In the genomic region with DNA sequence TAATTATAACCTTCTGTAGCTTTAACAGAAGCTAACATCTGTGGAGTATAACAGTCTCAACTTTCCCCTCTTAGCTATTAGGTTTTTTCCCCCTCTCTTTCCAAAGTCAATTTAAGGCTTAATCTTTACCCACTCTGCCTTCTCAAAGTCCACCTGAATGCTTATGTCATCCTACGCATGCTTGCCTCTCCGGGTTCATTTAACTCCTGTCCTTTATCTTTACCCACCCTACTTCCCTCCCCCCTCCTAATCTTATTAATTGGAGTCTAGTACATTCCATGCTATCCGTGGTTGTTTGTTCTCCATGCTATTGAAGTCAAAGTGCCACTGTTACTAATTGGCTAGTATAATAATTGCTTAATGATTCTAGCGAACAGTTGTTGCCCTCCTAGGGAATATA, we compare ENCODE assay signal across 24 mouse cellular contexts. TPM values are rescaled to one million over a fixed set of nuclear protein-coding genes. Genes with fewer than 3 reads are reported as not detected.
A peak's percentile ranks its signal among the peaks of the same experiment; 100 is the strongest.
DNase-seq lines count a peak whose midpoint lies in the region; ATAC-seq and TF ChIP-seq lines count a peak whose summit lies in the region.
"Had no signal": no experiment of that assay in that cellular context is flagged by ENCODE, and none has a peak within 500 bp of the region (broad histone marks: within the 10 kb centered on the region; RNA-seq: fewer than 3 reads in every experiment).

No protein-coding gene starts in this region.

- no peak for TF ChIP-seq CTCF in kidney, postnatal 0 days (IDR thresholded peaks at IDR 0.05; ENCODE audit: low read depth)
- no peak for TF ChIP-seq CTCF in stomach, postnatal 0 days (IDR thresholded peaks at IDR 0.05; ENCODE audit: low read depth)

- H3K4me3 ChIP-seq in liver, embryonic 15.5 days (replicated peaks): no peak overlapping the region
- no peak overlapping the region for H3K4me3 ChIP-seq in liver, embryonic 11.5 days (ENCODE audit: low read depth, low read length)
- no peak overlapping the region for H3K4me3 ChIP-seq in kidney, postnatal 0 days (replicated peaks; ENCODE audit: low read depth, low read length)
- no peak overlapping the region for H3K4me3 ChIP-seq in stomach, postnatal 0 days (ENCODE audit: low read depth, low read length)
- H3K4me3 ChIP-seq: embryonic facial prominence, embryonic 15.5 days; hindbrain, embryonic 13.5 days; limb, embryonic 12.5 days; midbrain, embryonic 12.5 days had no signal

- H3K36me3 ChIP-seq in liver, embryonic 15.5 days (replicated peaks): no peaks in the 10 kb centered on the region
- H3K36me3 ChIP-seq in liver, embryonic 11.5 days (ENCODE audit: control insufficient read depth, insufficient read depth, low read length): no peaks in the 10 kb centered on the region
- H3K36me3 ChIP-seq in kidney, postnatal 0 days (ENCODE audit: insufficient read depth, low read length): no peaks in the 10 kb centered on the region
- no peaks in the 10 kb centered on the region for H3K36me3 ChIP-seq in stomach, postnatal 0 days (ENCODE audit: control insufficient read depth, insufficient read depth, low read length)
- H3K36me3 ChIP-seq: embryonic facial prominence, embryonic 15.5 days; hindbrain, embryonic 13.5 days; limb, embryonic 12.5 days; midbrain, embryonic 12.5 days had no signal

- no peaks in the 10 kb centered on the region for H3K27me3 ChIP-seq in liver, embryonic 15.5 days
- H3K27me3 ChIP-seq in liver, embryonic 11.5 days (replicated peaks; ENCODE audit: control insufficient read depth, insufficient read depth, low read length): no peaks in the 10 kb centered on the region
- H3K27me3 ChIP-seq in kidney, postnatal 0 days (ENCODE audit: insufficient read depth, low read length): no peaks in the 10 kb centered on the region
- H3K27me3 ChIP-seq in stomach, postnatal 0 days (ENCODE audit: control insufficient read depth, insufficient read depth, low read length): no peaks in the 10 kb centered on the region
- H3K27me3 ChIP-seq: embryonic facial prominence, embryonic 15.5 days; hindbrain, embryonic 13.5 days; limb, embryonic 12.5 days; midbrain, embryonic 12.5 days had no signal

- DNase-seq in kidney, adult 11 months: peak; percentile 55
- DNase-seq in kidney, postnatal 10 days: no peak
- DNase-seq in liver, embryonic 11.5 days (ENCODE audit: low spot score): no peak
- peak; percentile 38 for DNase-seq in kidney, postnatal 0 days (ENCODE audit: low spot score)
- no peak for DNase-seq in stomach, postnatal 0 days (ENCODE audit: low spot score)
- no peak for DNase-seq in layer of hippocampus, postnatal 10 days (ENCODE audit: low spot score in 2 of 2)
- no peak for DNase-seq in ovary, postnatal 14 days (ENCODE audit: low spot score)
- DNase-seq: adrenal gland, postnatal 36 days; cerebellum, adult 11 months; cerebellum, adult 9-11 months; forebrain, postnatal 0 days; gastrocnemius, postnatal 36 days; heart, postnatal 36 days; lung, adult 2 months; thymus, postnatal 4 days had no signal

- 34% methylated on average over 4 of the region's 4 CpGs for WGBS in liver, embryonic 15.5 days (ENCODE audit: insufficient replicate concordance)
- WGBS in liver, embryonic 11.5 days: 50% methylated on average over 4 of the region's 4 CpGs
- 42% methylated on average over 4 of the region's 4 CpGs for WGBS in kidney, postnatal 0 days
- 49% methylated on average over 4 of the region's 4 CpGs for WGBS in stomach, postnatal 0 days

- peak; percentile 32; the same call in 1 of the 2 replicates for ATAC-seq in liver, embryonic 15.5 days (ENCODE audit: insufficient read depth)
- ATAC-seq in liver, embryonic 11.5 days (replicated peaks; ENCODE audit: low FRiP score): no peak
- peak; percentile 69 for ATAC-seq in kidney, postnatal 0 days (replicated peaks; ENCODE audit: low FRiP score, low read depth)
- peak; percentile 14; the same call in 1 of the 2 replicates for ATAC-seq in stomach, postnatal 0 days (ENCODE audit: low FRiP score, low TSS enrichment)
- ATAC-seq: CD4-positive, CD25-positive, alpha-beta regulatory T cell, adult 4 months; forebrain, postnatal 0 days had no signal

- H3K9ac ChIP-seq in liver, embryonic 15.5 days: no peak overlapping the region
- no peak overlapping the region for H3K9ac ChIP-seq in liver, embryonic 11.5 days (ENCODE audit: low read depth, low read length)
- no peak overlapping the region for H3K9ac ChIP-seq in kidney, postnatal 0 days (ENCODE audit: low read depth, low read length)
- no peak overlapping the region for H3K9ac ChIP-seq in stomach, postnatal 0 days (ENCODE audit: low read length)
- H3K9ac ChIP-seq: embryonic facial prominence, embryonic 15.5 days; forebrain, postnatal 0 days; hindbrain, embryonic 13.5 days; limb, embryonic 12.5 days; midbrain, embryonic 12.5 days had no signal

- no peak overlapping the region for H3K4me2 ChIP-seq in liver, embryonic 15.5 days
- no peak overlapping the region for H3K4me2 ChIP-seq in liver, embryonic 11.5 days
- no peak overlapping the region for H3K4me2 ChIP-seq in kidney, postnatal 0 days (ENCODE audit: low read length)
- H3K4me2 ChIP-seq in stomach, postnatal 0 days (replicated peaks; ENCODE audit: low read depth): no peak overlapping the region
- H3K4me2 ChIP-seq: embryonic facial prominence, embryonic 15.5 days; hindbrain, embryonic 13.5 days; limb, embryonic 12.5 days; midbrain, embryonic 12.5 days had no signal

- H3K4me1 ChIP-seq in liver, embryonic 15.5 days (replicated peaks): peaks cover 12% of the 10 kb centered on the region
- H3K4me1 ChIP-seq in liver, embryonic 11.5 days (replicated peaks; ENCODE audit: control insufficient read depth, insufficient read depth, low read length): peaks cover 3% of the 10 kb centered on the region
- H3K4me1 ChIP-seq in kidney, postnatal 0 days (replicated peaks; ENCODE audit: insufficient read depth, low read length): no peaks in the 10 kb centered on the region
- no peaks in the 10 kb centered on the region for H3K4me1 ChIP-seq in stomach, postnatal 0 days (replicated peaks; ENCODE audit: control insufficient read depth, insufficient read depth)

- no peaks in the 10 kb centered on the region for H3K9me3 ChIP-seq in liver, embryonic 15.5 days (replicated peaks)
- no peaks in the 10 kb centered on the region for H3K9me3 ChIP-seq in liver, embryonic 11.5 days (ENCODE audit: control insufficient read depth, low read length)
- H3K9me3 ChIP-seq in kidney, postnatal 0 days (replicated peaks; ENCODE audit: low read length): no peaks in the 10 kb centered on the region
- no peaks in the 10 kb centered on the region for H3K9me3 ChIP-seq in stomach, postnatal 0 days (ENCODE audit: control insufficient read depth, low read length)
- H3K9me3 ChIP-seq: embryonic facial prominence, embryonic 15.5 days; hindbrain, embryonic 13.5 days; limb, embryonic 12.5 days; midbrain, embryonic 12.5 days had no signal

- TF ChIP-seq EP300 in stomach, postnatal 0 days (optimal IDR thresholded peaks at IDR 0.05): no peak

- peak overlapping the region; percentile 55; the same call in 1 of the 2 replicates for H3K27ac ChIP-seq in liver, embryonic 15.5 days (replicated peaks)
- no peak overlapping the region for H3K27ac ChIP-seq in liver, embryonic 11.5 days (ENCODE audit: low read depth, low read length)
- H3K27ac ChIP-seq in kidney, postnatal 0 days: no peak overlapping the region
- no peak overlapping the region for H3K27ac ChIP-seq in stomach, postnatal 0 days (replicated peaks)
- H3K27ac ChIP-seq: embryonic facial prominence, embryonic 15.5 days; hindbrain, embryonic 13.5 days; limb, embryonic 12.5 days; midbrain, embryonic 12.5 days had no signal

RNA-seq across cellular contexts. Expression of a gene that starts 4.7 kb away (rescaled TPM):
- polyA plus RNA-seq in liver, embryonic 15.5 days (2015; fragmentation: Nextera tagmentation; extraction: Ambion mirVana): 10.0 and 13.2 TPM in 2 replicates
- 0.62 and 1.1 TPM in 2 replicates for polyA plus RNA-seq in liver, embryonic 11.5 days (2014; fragmentation: Nextera tagmentation; extraction: Ambion mirVana)
- polyA plus RNA-seq in kidney, postnatal 0 days (2015; fragmentation: Nextera tagmentation; extraction: Ambion mirVana): 4.4 and 5.4 TPM in 2 replicates
- polyA plus RNA-seq in stomach, postnatal 0 days (2015; fragmentation: Nextera tagmentation; extraction: Ambion mirVana): 0.62 and 0.73 TPM in 2 replicates
- 1 to 10 TPM; 2.3 to 4.4 TPM for total RNA-seq in layer of hippocampus, postnatal 10 days (2021)
- total RNA-seq: gastrocnemius, adult 18-20 months; gastrocnemius, postnatal 36 days had no signal
- polyA plus RNA-seq: spleen, adult 2 months had no signal

RNA-seq across cellular contexts. Expression of a gene that starts 19.6 kb away (rescaled TPM):
- 86.0 and 95.2 TPM in 2 replicates for polyA plus RNA-seq in liver, embryonic 15.5 days (2015; fragmentation: Nextera tagmentation; extraction: Ambion mirVana)
- polyA plus RNA-seq in liver, embryonic 11.5 days (2014; fragmentation: Nextera tagmentation; extraction: Ambion mirVana): 256 and 263 TPM in 2 replicates
- 133 and 140 TPM in 2 replicates for polyA plus RNA-seq in kidney, postnatal 0 days (2015; fragmentation: Nextera tagmentation; extraction: Ambion mirVana)
- 93.7 and 101 TPM in 2 replicates for polyA plus RNA-seq in stomach, postnatal 0 days (2015; fragmentation: Nextera tagmentation; extraction: Ambion mirVana)
- 10 to 100 TPM; 54.4 to 62.4 TPM for total RNA-seq in layer of hippocampus, postnatal 10 days (2021)

RNA-seq across cellular contexts. Expression of a gene that starts 20.2 kb away (rescaled TPM):
- polyA plus RNA-seq in liver, embryonic 15.5 days (2015; fragmentation: Nextera tagmentation; extraction: Ambion mirVana): 185 and 211 TPM in 2 replicates
- polyA plus RNA-seq in liver, embryonic 11.5 days (2014; fragmentation: Nextera tagmentation; extraction: Ambion mirVana): 549 and 610 TPM in 2 replicates
- polyA plus RNA-seq in kidney, postnatal 0 days (2015; fragmentation: Nextera tagmentation; extraction: Ambion mirVana): 304 and 328 TPM in 2 replicates
- 225 and 240 TPM in 2 replicates for polyA plus RNA-seq in stomach, postnatal 0 days (2015; fragmentation: Nextera tagmentation; extraction: Ambion mirVana)
- total RNA-seq in layer of hippocampus, postnatal 10 days (2021): 100 to 1,000 TPM; 224 to 239 TPM

RNA-seq across cellular contexts. Expression of a gene that starts 24.8 kb away (rescaled TPM):
- 93.7 and 101 TPM in 2 replicates for polyA plus RNA-seq in liver, embryonic 15.5 days (2015; fragmentation: Nextera tagmentation; extraction: Ambion mirVana)
- polyA plus RNA-seq in liver, embryonic 11.5 days (2014; fragmentation: Nextera tagmentation; extraction: Ambion mirVana): 113 and 126 TPM in 2 replicates
- polyA plus RNA-seq in kidney, postnatal 0 days (2015; fragmentation: Nextera tagmentation; extraction: Ambion mirVana): 103 and 119 TPM in 2 replicates
- polyA plus RNA-seq in stomach, postnatal 0 days (2015; fragmentation: Nextera tagmentation; extraction: Ambion mirVana): 76.0 and 81.8 TPM in 2 replicates
- 100 to 1,000 TPM; 101 to 110 TPM for total RNA-seq in layer of hippocampus, postnatal 10 days (2021)

RNA-seq across cellular contexts. Expression of a gene that starts 25.7 kb away (rescaled TPM):
- 0.40 and 0.45 TPM in 2 replicates for polyA plus RNA-seq in liver, embryonic 15.5 days (2015; fragmentation: Nextera tagmentation; extraction: Ambion mirVana)
- 1.8 and 1.9 TPM in 2 replicates for polyA plus RNA-seq in liver, embryonic 11.5 days (2014; fragmentation: Nextera tagmentation; extraction: Ambion mirVana)
- 0.59 and 1.1 TPM in 2 replicates for polyA plus RNA-seq in kidney, postnatal 0 days (2015; fragmentation: Nextera tagmentation; extraction: Ambion mirVana)
- 0.45 and 0.63 TPM in 2 replicates for polyA plus RNA-seq in stomach, postnatal 0 days (2015; fragmentation: Nextera tagmentation; extraction: Ambion mirVana)
- 1 to 10 TPM; 1.3 to 2.8 TPM for total RNA-seq in layer of hippocampus, postnatal 10 days (2021)
- total RNA-seq: common myeloid progenitor, adult 5-6 weeks; gastrocnemius, postnatal 36 days had no signal

Comparison
In these comparisons a context has a peak if more than half of its experiments do, and no peak if none do; other contexts are left out.
1. DNase-seq: peak in kidney, adult 11 months (single experiment) and kidney, postnatal 0 days (single experiment); none in kidney, postnatal 10 days (single experiment), liver, embryonic 11.5 days (single experiment), stomach, postnatal 0 days (single experiment), layer of hippocampus, postnatal 10 days (0 of 2) and ovary, postnatal 14 days (single experiment).